Mouse (Mus musculus) heart, adult 11 months (tissue): Measurements from ENCODE around the gene Toe1.

Experiments used
- DNase-seq: peaks from one replicate; pipeline ENCODE4 v3.0.0; 2022

The Toe1 gene

GRCm38 (mm10) chr4:116788956-116789355, 18.5 kb downstream of the Toe1 start:
- peak; percentile 91 for DNase-seq

DNA sequence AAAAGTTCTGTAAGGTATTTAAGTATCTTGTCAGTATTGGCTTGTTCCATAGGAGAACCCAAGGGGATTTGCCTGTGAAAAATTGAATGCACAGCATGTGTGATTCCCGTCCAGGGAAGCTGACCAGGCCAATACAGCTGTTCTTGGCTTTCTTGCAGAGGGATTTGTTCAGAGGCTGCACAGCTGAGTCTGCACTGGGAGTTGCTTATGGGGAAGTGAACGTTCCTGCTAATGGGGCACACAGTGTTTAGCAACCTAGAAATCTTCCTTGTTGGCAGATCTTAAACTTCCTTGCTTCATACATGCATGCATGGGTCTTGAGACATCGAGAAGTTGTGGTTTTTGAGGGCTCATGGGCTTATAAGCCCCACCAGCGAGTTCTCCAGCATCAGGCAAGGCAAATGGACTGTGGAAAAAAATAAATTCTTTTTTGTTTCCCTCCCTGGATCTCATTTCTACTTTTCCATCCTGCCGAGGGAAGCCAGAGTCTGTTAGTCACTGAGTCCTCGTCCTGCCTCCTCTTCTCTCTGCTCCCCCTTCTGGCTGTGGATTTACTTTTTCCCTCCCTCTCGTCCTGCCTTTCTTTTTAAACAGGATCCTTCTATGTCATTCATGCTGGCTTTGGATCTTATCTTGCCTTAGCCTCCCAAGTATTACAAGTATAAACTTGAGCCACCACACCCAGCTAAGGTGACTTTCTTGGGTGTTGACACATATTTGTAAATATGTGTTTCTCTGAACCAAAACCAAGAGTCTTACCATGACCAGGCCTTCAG, 19.3 kb downstream of the Toe1 start:
- DNase-seq, result peak; percentile 96

DNA sequence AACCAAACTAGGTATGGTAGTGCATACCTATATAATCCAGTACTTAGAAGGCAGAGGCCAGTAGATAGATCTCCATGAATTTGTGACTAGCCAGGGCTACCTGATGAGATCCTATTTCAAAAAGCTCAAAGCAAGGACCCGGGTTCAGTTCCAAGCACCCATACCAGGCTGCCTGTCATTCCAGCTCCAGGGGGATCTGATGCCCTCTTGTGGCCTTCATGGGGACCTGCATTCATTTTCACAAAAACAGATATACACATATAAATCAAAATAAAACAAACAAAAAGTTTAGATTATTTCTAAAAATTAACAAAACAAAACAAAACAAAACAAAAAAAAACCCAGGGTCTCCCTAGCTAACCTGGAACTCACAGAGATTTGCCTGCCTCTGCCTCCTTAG, 20.9 kb downstream of the Toe1 start:
- DNase-seq, result peak; percentile 80

GRCm38 (mm10) chr4:116782171-116782570, 25.3 kb downstream of the Toe1 start:
- DNase-seq, result no peak

GRCm38 (mm10) chr4:116781366-116781765, 26.1 kb downstream of the Toe1 start:
- no peak for DNase-seq

DNA sequence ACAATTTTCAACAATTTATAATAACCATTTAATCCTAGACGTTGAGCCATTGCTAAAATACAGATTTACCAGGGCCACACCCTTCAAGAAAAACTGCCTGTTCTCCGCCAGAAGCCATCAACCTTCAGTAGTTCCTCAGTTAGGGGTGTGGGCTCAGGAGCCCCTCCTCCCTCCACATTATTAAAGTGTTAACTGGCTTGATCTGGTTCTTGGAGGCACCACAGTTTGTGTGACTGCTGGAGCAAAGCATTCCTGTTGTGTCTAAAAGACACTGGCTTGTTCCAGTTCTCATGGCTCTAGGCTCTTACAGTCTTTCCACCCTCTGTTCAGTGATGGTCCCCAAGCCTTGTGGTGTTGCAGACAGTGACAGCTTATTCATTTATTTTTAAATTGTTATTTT, 26.9 kb downstream of the Toe1 start:
- DNase-seq, result no peak

GRCm38 (mm10) chr4:116777079-116777478, 30.4 kb downstream of the Toe1 start:
- DNase-seq, result peak; percentile 28

DNA sequence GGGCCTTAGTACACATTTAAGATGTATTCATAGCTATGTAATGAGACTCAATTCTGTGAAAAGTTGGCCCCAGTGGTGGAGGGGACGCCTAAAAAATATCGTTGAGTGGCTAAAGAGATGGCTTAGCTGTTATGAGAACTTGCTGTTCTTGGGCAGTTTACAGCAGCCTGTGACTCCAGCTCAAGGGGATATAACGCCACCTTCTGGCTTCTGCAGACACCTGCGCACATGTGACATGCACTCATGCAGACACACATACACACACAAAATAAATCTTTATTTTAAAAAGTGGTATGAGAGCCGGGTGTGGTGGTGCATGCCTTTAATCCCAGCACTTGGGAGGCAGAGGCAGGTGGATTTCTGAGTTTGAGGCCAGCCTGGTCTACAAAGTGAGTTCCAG, 31.0 kb downstream of the Toe1 start:
- DNase-seq, result no peak

GRCm38 (mm10) chr4:116769060-116769459, 38.4 kb downstream of the Toe1 start:
- DNase-seq, result no peak

GRCm38 (mm10) chr4:116768510-116768909, 38.9 kb downstream of the Toe1 start:
- peak; percentile 66 for DNase-seq

DNA sequence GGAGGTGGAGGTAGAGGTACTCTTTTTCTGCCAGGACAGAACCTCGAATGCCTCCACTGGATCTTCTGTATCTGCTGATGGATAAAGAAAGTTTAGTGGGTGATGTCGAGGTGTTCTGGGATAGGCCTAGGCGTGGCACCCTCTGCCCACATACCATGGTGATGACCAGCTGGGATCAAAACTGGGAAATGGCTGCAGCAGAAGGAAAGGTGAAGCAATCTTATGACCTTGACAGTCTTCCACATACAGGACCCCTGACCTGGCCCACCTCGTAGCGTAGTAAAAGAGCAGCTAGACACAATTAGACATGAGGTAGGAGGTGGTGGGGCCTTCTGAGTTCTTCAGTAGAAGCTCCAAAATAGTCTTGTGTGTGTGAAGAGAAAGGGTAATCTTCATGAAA, 43.4 kb downstream of the Toe1 start:
- peak; percentile 74 for DNase-seq

GRCm38 (mm10) chr4:116761914-116762313, 45.5 kb downstream of the Toe1 start:
- no peak for DNase-seq

DNA sequence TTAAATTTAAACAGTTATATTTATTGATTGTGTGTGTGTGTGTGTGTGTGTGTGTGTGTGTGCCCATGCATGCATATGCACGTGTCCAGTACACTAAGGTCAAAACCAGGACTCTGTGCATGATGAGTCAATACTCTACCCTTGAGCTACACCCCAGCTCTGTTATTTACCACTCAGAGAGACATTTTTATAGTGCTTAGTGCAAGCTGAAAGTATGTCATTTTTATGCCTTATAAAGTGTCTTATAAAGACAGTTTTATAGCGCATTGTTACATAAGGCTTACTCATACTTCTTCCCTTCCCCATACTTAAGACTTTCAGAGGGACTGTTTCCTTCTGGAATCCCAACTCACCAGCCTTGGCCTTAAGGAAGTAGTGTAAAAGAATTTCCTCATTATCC, 57.7 kb downstream of the Toe1 start:
- DNase-seq, result no peak
